Mouse (Mus musculus) embryo, embryonic 11 days (tissue): ENCODE measurements around the gene Epx.
"Not testable (repeated sequence)": the region's sequence is repeated elsewhere in the genome, so short reads cannot be mapped to it uniquely, and the experiment has no call there.

Source experiments
- DNase-seq: peaks from one replicate; pipeline ENCODE4 v3.0.0-alpha.2; 2015

Gene Epx

DNA sequence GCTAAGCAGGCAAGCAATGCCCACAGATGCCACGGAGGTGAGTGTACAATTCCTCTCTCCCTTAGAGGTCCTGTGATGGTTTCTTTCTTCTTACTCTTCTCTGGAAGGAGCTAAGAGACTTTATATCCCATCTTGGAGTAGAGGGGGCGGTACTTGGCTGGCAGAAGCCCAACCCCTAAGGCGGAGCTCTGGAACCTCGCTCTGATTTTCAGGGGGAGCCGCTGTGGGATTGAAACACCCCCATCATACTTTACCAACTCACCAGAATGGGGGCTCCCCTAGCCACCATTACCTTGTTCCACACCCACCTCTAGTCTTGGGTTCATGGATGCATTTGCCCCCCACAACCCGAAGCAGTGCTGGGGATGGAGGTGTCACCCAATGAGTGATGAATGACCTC lies at the start of gene Epx:
TSS of gene Epx (minus strand) at position 101 of the 400 bp plus-strand sequence.
- DNase-seq: no peak

- peak; percentile 79 for DNase-seq
Observed at GRCm38 (mm10) chr11:87920966-87921365, 45.6 kb upstream of the Epx start, which contains the start of gene Olfr464. Gene Olfr464 (minus strand): TSS chr11:87920967.

DNA sequence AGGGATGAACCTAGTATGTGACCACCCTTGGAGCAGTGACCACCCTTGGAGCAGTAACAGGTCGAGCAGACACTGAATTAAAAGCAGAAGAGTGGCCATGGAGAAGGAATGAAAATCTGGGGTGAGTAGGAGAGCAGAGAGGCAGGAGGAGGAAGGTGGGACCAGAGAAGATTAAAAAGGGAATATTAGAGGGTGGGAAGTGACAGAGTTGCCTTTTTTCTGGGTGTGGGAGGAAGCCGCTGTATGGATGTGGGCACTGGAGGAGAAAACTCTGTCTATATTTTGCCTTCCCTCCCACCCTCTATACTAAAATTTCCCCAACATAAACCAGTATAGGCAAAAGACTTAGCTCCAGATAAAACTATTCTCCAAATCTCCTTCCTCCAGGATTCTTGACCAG lies 45.0 kb upstream of the Epx start:
- DNase-seq: no peak

DNA sequence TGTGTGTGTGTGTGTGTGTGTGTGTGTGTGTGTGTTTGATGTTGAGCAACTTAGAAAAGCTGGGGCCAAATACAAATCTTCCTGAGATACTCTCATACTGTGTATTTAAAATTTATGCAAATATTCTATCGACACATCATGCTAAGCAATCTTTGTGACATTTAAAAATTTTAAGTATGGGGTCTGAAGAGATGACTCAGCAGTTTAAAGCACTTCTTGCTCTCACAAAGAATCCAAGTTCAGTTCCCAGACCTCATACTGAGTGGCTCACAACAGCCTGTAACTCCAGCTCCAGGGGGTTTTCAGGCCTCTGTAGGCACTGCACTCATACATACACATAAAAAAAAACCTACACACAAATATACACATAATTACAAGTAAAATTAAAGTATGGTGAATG lies 40.7 kb upstream of the Epx start:
- DNase-seq: no peak

DNA sequence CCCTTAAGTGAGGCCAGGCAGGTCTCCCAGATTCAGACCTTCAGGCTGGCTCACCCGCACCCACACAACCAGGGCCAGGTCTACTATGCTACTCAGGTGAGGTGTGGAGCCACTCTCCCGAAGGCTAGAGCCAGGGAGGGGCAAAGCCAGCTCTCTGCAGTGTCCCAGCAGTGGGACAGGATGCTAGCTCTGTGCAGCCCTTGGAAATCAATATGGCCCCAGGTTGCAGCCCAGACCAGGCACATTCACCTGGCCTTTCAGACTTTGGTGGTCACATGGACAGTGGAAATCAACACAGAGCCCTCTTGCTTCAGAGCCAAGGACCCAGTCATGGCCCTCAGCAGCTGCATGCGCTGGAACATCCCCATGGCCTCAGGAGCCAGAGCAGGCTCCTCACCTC lies 29.0 kb upstream of the Epx start:
- no peak for DNase-seq

DNA sequence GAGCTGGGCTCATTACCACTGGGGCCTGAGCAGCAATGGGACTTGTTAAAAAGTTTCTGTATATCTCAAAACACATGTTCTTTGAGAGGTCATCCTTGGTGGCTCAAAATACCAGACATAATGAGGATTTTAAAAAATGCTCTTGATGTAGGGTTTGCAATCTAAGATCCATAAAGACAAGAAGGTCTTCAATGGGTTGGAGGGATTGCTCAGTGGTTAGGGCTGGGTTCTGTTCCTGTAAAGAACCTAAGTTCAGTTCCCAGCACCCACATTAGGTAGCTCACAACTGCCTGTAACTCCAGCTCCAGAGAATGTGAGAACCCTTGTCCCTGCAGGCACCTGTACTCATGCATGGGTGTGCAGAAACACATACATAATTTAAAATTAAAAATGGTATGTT lies 22.0 kb upstream of the Epx start, which contains the start of gene Olfr463:
TSS of gene Olfr463 (minus strand) at position 101 of the 400 bp plus-strand sequence.
- DNase-seq: no peak

- no peak for DNase-seq
Observed at GRCm38 (mm10) chr11:87892168-87892567, 16.8 kb upstream of the Epx start, which contains the start of gene Olfr462. Gene Olfr462 (minus strand): TSS chr11:87892268.

DNA sequence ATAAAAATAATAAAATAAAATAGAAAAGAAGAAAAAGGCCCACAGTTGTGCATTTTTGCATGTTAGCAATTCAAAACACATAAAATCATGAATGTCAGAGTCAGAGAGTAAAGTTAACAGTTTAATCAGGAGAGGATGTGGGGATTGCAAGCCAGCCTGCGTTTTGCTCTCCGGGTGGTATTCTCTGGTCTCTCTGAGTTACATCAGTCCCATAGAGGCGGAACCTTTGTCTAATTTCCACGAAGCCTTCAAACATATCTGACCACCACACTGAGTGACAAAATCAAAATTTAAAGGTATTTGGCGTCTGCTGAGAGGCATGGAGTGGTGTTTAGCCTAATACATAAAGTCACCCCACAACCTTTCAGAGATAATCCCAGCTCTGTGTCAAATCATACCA lies 9.5 kb upstream of the Epx start:
- no peak for DNase-seq

GRCm38 (mm10) chr11:87883493-87883892 lies 8.2 kb upstream of the Epx start:
- peak; percentile 38 for DNase-seq

GRCm38 (mm10) chr11:87881714-87882113 lies 6.4 kb upstream of the Epx start:
- no peak for DNase-seq

DNA sequence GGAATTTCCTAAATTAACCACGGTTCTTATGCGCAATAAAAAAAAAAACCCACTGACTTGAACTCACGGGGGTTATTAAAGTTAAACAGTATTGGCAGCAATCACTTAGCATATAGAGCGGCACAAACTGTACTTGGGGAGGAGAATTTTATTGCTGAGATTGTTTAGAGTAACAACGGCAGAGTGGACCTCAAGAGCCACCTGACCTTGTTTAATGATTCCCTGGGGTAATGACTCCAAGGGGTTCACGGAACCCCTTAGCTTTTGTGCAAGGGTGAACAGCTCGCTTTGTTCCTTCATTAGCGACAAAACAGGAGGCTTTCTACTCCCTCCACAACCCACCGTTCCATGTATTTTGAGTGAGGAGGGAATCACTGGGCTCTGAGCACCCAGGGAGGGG lies 4.5 kb upstream of the Epx start:
- no peak for DNase-seq

GRCm38 (mm10) chr11:87871766-87872165 lies 3.6 kb downstream of the Epx start:
- no peak for DNase-seq

DNA sequence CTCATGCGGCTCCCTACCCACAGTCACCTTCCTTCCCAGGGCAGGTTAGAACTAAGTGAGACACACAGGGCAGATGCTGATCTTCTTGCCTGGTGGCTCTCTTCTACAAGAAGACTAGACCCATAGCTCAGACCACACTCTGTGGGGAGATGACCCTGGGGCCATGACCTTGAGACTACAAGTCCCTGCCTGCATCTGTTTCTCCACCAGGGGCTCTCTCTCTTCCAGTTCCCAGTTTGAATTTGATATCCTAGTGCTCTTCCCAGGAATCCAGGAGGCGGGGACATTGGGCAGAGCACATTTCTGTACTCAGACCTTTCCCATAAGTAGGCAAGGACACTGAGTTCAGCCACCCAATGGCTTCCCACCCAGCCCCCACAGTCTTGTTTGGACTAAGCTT lies 5.2 kb downstream of the Epx start:
- peak; percentile 7 for DNase-seq

GRCm38 (mm10) chr11:87866891-87867290 lies 8.4 kb downstream of the Epx start:
- not testable (repeated sequence) for DNase-seq

GRCm38 (mm10) chr11:87862805-87863204 lies 12.5 kb downstream of the Epx start:
- no peak for DNase-seq

GRCm38 (mm10) chr11:87860426-87860825 lies 14.9 kb downstream of the Epx start:
- DNase-seq: no peak

GRCm38 (mm10) chr11:87859273-87859672 lies 16.1 kb downstream of the Epx start:
- DNase-seq: no peak

DNA sequence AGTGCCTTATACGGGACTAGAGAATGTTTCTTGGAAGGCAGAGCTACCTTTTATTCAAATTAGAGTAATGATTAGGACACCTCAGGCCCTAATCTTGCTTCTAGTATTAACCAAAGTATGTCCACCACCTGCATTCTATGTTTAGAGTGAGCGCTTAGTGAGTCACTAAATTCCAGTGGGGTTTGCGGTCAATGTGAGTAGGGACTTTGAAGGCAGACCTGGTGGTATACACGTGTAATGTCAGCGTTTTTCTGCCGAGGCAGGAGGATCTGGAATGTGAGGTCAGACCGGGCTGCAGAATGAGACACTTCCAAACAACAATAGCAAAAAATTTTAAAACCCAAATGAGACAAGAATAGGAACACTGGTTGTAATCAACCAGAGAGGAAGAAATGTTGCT lies 20.8 kb downstream of the Epx start:
- no peak for DNase-seq

- peak; percentile 26 for DNase-seq
Observed at GRCm38 (mm10) chr11:87853597-87853954, 21.8 kb downstream of the Epx start.

DNA sequence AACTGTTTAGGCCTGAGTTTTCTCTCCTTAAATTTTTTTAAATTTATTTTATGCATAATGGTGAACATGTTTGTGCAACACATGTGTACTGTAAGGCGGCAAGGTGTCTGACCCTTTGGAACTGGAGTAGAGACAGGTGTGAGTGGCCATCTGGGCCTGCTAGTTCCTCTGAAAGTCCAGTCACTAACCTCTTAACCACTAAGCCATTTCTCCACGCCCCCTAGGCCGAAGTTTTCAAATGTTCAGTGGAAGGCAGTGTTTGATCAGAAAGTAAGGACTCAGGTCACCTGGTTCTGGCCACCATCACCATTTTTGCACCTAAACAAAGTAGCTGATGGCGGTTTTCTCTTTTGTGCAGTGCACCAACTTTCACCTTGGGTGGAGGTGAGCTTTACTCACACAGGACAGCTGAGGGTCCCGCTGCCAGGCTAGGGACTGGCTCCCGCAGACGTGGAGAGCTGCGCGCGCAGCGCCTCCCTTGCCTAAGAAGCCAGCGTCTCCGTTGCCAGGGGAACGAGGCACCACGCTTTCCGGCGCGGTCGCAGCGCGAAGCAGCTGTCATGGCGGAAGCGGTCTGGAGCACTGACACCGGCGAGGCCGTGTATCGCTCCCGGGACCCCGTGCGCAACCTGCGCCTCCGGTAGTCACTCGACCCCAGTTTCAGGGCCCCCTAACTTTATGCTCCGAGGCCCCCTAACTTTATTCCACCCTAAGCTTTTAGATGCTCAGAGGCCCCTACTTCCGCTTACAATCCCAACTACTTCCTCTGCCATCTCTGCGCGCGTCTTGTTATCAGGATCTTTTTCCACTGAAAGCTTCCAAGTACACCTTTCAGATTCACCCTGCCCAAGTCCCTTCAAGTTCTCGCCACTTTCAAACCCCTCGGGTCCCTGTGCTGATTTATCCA lies 22.4 kb downstream of the Epx start, which contains the start of gene Mks1:
TSS of gene Mks1 (plus strand) at position 526 of the 907 bp plus-strand sequence.
- DNase-seq: peak; percentile 100

- DNase-seq: peak; percentile 16
Observed at GRCm38 (mm10) chr11:87847884-87848283, 27.5 kb downstream of the Epx start.

GRCm38 (mm10) chr11:87846968-87847600 lies 28.3 kb downstream of the Epx start:
- no peak for DNase-seq

- no peak for DNase-seq
Observed at GRCm38 (mm10) chr11:87841436-87841835, 33.9 kb downstream of the Epx start.

GRCm38 (mm10) chr11:87840676-87841075 lies 34.7 kb downstream of the Epx start:
- no peak for DNase-seq
